Mouse (Mus musculus) A20 (cell line): ENCODE results near the gene Cux2.

Experiments
- DNase-seq: peaks from one replicate; pipeline ENCODE4 v3.0.0-alpha.2; 2011; ENCODE audit warnings: low read depth, low spot score

Gene Cux2

GRCm38 (mm10) chr5:121922942-121923826, 126.7 kb downstream of the Cux2 start:
- peak; percentile 81 for DNase-seq

GRCm38 (mm10) chr5:121919216-121919615, 130.7 kb downstream of the Cux2 start:
- no peak for DNase-seq

- no peak for DNase-seq
These were observed 133.1 kb downstream of the Cux2 start for GRCm38 (mm10) chr5:121916813-121917212.

DNA sequence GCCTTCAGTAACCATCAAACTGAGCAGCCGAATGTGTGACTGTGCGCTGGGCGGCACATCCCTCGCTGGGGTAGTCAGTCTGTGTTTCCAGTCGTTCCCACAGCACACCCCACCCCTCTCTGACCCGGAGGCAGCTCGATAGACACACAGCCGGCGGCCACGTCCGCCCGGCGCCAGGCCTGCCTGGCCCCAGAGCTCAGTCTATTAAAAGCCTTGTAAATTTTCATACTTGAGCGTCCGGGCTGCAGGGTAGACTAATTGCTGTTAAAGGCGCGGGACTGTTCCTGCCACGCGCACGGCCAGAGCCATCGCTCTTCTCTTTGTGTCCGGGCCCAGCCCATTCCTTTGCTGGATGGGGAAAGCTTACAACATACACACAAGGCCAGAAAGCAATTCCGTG, 135.9 kb downstream of the Cux2 start:
- no peak for DNase-seq

GRCm38 (mm10) chr5:121909226-121909985, 140.5 kb downstream of the Cux2 start:
- no peak for DNase-seq

DNA sequence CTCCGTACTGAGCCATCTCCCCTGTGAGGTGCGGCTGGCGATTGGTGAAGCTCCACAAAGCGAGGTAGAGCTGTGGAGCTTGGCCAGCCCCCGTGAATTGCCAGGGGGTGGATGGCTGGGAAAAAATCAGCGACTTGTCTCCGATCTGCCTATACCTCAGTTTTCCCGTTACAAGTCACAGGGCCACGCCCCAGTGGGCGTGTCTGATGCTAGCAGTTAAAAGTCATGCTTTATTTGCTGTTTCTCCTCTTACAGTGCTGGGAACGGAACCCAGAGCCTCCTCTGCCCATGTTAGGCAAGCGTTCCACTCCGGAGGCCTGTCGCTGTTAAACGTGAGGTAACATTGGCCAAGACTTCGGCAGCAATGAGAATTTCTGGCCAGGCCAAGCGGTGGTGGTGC, 144.2 kb downstream of the Cux2 start:
- DNase-seq, result no peak

DNA sequence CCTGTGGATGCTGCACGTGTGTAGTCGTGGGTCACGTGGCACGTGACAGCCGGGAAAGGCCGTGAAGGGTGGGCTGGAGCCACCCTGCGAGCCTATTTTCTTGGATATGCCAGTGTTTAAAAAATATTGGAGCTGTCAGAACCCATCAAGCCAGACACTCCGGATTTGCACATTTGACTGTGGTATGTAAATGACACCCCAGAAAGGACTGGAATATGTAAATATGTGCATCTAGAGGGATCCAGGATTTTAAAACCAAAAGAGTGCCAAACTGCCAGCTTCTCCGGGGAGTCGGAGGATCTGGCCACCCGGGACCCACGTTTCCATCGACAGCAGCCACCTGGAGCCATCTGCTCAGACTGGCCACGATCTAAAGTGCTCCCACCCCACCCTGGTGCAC, 145.1 kb downstream of the Cux2 start:
- no peak for DNase-seq

DNA sequence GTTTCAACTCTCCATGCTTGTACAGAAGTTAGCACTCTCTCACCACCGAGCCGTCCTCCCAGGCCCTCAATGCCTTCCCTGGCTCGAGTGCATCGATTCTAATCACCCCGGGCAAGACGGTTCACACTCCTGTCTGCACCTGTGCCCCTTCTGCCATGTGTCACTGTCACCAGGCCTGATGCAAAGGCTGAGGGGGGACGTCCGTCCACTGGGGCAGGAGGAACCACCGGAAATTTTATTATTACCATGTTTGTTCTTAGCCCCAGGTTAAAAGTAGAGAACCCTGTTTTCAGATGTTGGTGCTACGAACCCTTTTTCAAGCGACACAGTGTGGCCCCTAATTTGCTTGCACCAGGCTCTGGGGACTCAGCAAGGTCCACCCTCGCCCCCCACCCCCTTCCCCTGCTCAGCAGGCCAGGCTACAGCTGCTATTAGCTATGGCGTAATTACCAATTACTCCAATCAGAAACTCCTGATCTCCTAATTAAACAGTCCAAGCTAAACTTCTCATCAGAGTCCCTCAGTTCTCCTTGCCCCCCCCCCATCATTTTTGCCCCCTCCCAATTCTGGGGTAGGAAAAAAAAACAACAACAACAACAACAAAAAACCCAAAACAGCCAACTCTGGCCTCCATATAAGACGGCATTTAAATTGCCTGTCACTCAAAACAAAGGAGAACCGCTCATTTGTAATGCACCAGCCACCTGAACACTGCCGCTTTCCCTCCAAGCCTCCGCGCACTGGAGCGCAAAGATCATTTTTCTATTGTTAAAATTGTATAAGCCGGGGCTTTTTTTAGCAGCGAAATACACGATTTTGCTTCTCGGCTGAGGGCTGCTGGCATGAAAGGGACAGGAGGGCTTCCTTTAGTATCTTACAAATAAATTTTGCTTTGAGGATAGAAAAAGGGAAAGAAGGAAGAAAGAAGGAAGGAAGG, 146.8 kb downstream of the Cux2 start:
- DNase-seq, result peak; percentile 84

DNA sequence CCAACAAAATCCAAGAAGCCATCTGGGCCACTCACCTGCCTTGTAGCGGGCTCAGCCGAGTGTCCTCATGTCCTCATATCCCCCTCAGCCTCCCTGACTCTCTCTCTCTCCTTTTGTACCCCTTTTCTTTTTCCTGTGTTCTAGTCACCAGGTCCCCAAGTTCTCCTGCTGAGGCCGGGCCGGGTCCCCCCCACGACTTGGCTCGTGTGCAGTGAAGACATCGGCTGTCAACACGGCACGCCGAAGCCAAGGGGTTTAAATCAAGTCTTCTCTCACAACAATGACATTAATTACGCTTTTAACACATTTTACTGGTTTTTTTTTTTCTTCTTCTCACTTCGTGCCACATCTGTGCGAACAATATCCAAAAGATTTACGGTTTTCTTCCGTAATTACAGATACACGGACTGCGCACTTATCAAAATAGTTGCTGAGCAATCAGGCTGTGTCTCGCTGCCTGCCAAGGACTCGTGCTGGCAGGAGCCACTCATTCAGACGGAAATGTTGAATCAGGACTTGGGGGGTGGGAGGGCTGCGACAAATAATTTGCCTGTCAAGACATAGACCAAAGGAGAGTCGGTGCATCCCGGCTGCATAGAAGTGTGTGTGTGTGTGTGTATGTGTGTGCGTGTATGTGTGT, 154.7 kb downstream of the Cux2 start:
- DNase-seq, result no peak

DNA sequence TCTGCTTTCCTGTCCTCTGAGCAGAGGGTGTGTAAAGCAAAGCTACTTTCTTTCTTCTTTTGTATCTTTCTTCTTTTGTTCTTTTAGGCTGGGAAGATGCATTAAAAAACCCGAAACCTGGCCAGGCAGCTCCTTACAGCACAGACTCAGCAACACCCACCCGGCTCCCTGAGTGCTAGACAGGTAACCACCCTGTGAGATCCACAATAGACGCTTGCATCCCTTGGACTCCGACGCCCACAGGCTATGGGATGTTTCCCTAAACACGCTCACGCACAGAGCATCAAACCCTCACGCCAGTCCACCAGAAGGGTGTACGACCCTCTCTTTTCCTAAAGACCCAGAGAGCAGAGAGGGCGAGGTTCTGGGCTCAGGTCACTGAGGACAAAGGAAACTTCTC, 155.3 kb downstream of the Cux2 start:
- DNase-seq, result no peak

- DNase-seq, result peak; percentile 35
These were observed 156.3 kb downstream of the Cux2 start for GRCm38 (mm10) chr5:121893581-121893980.

DNA sequence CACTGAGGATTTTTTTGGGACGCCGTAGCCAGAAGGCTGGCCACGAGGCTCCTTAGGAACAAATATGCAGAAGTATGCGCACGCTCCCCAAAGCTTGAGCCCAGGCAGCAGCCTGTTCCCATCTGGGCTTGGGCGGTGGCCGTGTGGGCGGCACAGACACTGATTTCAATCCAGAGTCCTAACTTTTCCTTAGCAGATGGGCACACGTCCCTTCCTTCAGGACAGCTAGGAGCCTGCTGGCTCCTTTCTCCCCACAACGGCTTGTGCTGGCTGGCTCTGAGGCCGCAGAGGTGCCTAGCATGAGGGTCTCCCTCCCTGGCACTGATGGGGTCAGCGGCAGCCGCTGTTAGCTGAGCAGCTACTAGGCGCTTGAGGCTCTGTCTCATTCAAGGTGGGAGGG, 157.6 kb downstream of the Cux2 start:
- DNase-seq, result no peak

DNA sequence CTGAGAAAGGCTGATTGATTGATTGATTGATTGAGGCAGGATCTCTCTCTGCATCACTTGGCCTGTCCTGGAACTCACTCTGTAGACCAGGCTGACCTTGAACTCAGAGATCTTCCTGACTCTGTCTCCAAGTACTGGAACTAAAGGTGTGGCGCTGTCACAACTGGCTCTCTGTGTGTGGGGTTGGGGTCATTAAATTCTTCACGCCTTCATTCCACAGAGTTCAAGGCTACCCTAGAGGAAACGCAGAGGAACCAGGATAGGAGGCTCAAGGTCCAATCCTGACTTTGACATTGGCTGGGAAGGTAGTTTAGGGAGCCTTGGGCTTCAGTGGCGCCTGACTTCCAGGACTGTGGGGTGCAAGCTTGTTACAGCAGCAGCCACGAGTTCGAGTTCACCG, 159.0 kb downstream of the Cux2 start:
- DNase-seq, result no peak

DNA sequence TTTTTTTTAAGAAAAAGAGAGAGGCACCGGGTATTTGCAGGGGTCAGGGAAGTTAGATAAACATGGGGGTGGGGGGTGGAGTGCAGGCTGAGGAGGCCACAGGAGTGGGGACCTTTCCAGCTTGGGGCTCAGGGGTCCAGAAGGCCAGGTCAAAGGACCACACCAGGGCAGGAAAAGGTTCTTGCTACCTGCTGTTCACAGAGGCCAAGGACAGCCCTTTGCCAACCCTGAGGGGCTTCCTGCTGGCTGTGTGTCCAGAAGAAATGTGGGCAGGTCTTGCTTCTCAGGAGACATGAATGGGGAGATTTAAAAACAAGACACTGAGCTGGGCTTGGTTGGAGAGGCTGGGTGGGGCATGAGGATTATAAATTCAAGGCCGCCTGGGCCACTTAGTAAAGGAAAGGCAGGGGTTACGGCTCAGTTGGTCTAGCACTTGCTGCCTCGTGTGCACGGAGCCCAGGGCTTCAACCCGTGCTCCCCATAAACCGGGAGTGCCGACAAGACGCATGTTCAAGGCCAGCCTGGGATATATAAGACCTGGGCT, 160.0 kb downstream of the Cux2 start:
- DNase-seq, result no peak

GRCm38 (mm10) chr5:121889375-121889774, 160.5 kb downstream of the Cux2 start:
- peak; percentile 37 for DNase-seq

DNA sequence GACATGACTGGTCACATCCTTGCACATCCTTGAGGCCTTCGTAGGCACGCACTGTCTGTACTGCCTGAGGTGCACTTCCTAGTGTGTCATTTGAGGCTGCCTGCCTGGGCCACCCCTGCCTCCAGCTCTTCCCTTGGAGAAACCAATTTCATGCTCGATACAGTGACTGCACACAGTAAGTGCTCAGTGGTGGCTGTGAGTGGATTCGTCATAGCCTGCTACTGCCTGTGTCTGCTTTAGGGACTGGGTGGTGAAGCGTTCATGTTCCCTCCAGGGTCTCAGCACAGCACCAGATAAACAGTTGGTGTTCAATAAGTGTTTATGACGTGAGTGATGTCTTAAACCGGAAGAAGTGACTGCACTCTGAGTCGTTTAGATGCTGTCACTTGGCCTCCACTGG, 166.5 kb downstream of the Cux2 start:
- no peak for DNase-seq

GRCm38 (mm10) chr5:121879211-121879610, 170.7 kb downstream of the Cux2 start:
- peak; percentile 41 for DNase-seq

DNA sequence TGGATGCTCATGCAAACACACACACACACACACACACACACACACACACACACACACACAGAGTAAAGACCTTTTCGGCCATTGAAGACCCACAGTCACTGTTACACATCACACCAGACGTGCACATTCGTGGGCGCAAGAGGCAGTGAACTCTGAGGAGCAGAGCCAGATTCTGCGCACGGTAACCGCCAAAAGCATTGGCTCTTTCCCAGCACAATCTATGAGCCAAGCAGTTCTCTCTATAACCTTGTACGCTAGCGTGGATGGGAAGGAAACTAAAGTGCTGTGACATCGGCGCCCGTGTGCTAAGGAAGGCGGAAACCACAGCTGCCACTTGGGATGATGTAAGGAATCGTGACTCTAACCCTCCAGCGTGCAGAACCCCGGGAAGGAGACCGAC, 171.2 kb downstream of the Cux2 start:
- DNase-seq, result no peak

DNA sequence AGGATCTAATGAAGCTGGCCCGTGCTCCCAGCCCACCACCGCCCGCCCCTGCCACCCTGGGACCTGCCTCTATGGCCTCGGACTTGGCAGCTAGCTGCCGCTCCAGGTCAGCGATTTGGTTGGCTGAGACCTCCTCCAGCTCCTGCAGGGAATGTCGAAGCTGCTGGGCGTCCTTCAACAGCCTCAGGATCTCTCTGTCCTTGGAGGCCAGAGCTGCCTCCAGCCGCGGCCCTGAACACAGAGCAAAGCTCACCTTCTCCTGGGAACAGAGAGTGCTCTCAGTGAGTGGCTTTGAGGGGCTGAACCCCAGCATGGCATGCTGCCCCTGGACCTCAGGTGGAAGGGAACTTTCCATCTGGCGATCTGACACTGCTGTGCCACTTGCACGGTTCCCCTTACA, 173.0 kb downstream of the Cux2 start:
- DNase-seq, result no peak

DNA sequence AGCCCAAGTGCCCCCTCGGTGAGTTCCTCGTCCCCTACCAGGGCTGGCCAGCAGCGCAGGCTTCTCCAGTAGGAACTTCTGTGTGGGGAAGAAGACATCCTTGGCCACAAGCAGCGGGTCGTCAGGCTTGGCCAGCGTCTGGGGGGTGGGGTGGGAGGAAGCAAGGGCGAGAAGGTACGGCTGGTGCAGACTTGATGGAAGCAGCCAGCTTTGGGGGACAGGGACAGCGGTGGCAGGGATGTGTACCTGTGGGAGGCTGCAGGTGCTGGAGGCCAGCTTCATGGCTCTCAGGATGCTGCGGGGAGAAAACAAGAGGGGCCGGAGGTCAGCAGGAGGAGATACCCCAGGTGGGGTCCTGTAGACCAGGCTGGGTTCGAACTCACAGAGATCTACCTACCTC, 174.9 kb downstream of the Cux2 start:
- DNase-seq, result no peak

- DNase-seq, result peak; percentile 64
These were observed 177.7 kb downstream of the Cux2 start for GRCm38 (mm10) chr5:121872158-121872557.
